Mouse (Mus musculus) liver, embryonic 13.5 days (tissue): ENCODE data around the gene Angptl6. TPM values are rescaled to one million over a fixed set of nuclear protein-coding genes. Genes with fewer than 3 reads are reported as not detected.

Experiments
- ATAC-seq: fragments of 200-750 bp; cut with Nextera tagmentation; 2 replicates; pipeline ENCODE4 v1.8.0; 2017; ENCODE audit warnings: low read depth, mild to moderate bottlenecking, moderate number of reproducible peaks, moderate library complexity
- DNase-seq: peaks from one replicate; pipeline ENCODE4 v3.0.0; 2022
- H3K27ac ChIP-seq: fragments of 300-500 bp; sonication (generic); 2 replicates; pipeline ENCODE4 v1.5.1; 2015; ENCODE audit warnings: moderate library complexity, mild to moderate bottlenecking, inconsistent platforms
- H3K27me3 ChIP-seq: fragments of 300-500 bp; sonication (generic); 2 replicates; pipeline ENCODE4 v1.6.1; 2015; ENCODE audit warnings: mild to moderate bottlenecking, inconsistent platforms
- H3K36me3 ChIP-seq: fragments of 300-500 bp; sonication (generic); 2 replicates; pipeline ENCODE4 v1.6.1; 2015; ENCODE audit warnings: mild to moderate bottlenecking, inconsistent platforms
- H3K4me1 ChIP-seq: fragments of 300-500 bp; sonication (generic); replicated peaks from 2 replicates; pipeline ENCODE4 v1.6.1; 2015; ENCODE audit warnings: inconsistent platforms
- H3K4me2 ChIP-seq: fragments of 300-500 bp; sonication (generic); 2 replicates; pipeline ENCODE4 v1.6.1; 2015; ENCODE audit warnings: inconsistent platforms, mild to moderate bottlenecking, moderate library complexity
- H3K4me3 ChIP-seq: fragments of 300-500 bp; sonication (generic); replicated peaks from 2 replicates; pipeline ENCODE4 v1.5.1; 2015; ENCODE audit warnings: mild to moderate bottlenecking, inconsistent platforms
- H3K9ac ChIP-seq: fragments of 300-500 bp; sonication (generic); 2 replicates; pipeline ENCODE4 v1.6.1; 2015; ENCODE audit warnings: mild to moderate bottlenecking, inconsistent platforms
- H3K9me3 ChIP-seq: fragments of 300-500 bp; sonication (generic); replicated peaks from 2 replicates; pipeline ENCODE4 v1.6.1; 2016; ENCODE audit warnings: inconsistent platforms
- WGBS: fragments of 180-500 bp; shearing (Covaris S2); methylation state at CpG from one replicate; pipeline ENCODE4 v1.1.7; 2015; ENCODE audit not compliant: insufficient replicate concordance; 5-methylcytosine and 5-hydroxymethylcytosine counted together
- polyA plus RNA-seq: library from polyadenylated mRNA; unstranded; fragments of >200 nt; fragmentation: Nextera tagmentation; extraction: Ambion mirVana; gene quantifications from 2 replicates; pipeline ENCODE4 v1.2.1, GENCODE M21; 2015

Angptl6 gene
- polyA plus RNA-seq, 1 experiment from 2014 or later, result 10.1 TPM

DNA sequence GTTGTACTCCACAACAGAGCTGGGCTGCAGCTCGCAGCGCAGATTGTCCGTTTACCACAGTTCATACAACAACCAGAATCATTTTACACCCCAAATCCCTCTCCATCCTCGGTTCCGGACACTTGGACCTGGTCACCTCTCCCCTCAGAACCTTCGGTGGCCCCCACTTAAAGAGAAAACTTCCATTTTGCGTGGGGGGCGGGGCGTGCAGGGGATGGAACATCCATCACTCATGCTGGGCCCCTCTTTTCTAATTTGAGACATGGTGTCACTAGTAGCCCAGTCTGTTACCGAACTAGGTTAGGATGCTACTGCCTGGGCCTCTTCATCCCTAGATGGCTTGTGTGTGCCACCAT is 839 bp downstream of the Angptl6 start:
- Histone ChIP-seq H3K9me3 (no peaks in the 10 kb centered on the region), H3K9ac (peak overlapping the region; percentile 80), H3K27me3 (no peaks in the 10 kb centered on the region), H3K4me1 (peaks cover 29% of the 10 kb centered on the region), H3K4me2 (peak overlapping the region; percentile 88), H3K4me3 (peak overlapping the region; percentile 60), H3K27ac (peak overlapping the region; percentile 90), H3K36me3 (peaks cover 2% of the 10 kb centered on the region)
- 19% methylated on average over 10 of the region's 10 CpGs for WGBS
- DNase-seq (no peak), ATAC-seq (no peak)

DNA sequence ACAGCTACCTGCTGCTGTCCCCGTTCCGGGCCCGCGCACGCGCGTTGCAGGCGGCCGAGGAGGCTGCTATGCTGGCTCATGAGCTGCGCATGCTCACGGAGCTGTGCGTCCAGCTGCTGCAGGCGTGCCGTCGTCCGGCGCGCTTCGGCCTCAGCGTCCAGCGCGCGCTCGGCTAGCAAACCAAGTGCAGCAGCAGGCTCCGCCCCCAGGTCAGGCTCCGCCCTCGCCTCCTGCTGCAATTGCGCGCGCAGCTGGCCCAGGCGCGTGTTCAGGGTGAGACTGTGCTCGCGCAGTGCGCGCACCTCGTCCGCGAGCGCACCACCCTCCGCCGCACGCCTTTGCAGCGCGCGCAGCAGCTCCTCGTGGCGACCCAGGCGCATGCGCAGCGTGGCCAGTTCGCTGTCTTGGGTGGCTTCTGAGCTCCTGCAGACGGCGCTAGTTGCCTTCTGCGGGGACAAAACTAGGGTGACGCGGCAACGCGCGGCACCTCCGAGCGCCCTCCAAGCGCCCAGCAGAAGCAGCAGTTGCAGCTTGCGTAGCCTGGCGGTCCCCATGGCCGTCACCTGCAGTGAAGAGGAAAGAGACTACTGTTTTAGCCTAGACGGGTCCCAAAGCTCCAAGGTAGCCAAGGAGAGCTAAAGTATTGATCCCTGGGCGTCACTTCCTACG is 1.4 kb downstream of the Angptl6 start:
- peak; percentile 94 for ATAC-seq
- H3K4me2 ChIP-seq, result peak overlapping the region; percentile 88
- under 1% methylated on average over 69 of the region's 69 CpGs for WGBS

DNA sequence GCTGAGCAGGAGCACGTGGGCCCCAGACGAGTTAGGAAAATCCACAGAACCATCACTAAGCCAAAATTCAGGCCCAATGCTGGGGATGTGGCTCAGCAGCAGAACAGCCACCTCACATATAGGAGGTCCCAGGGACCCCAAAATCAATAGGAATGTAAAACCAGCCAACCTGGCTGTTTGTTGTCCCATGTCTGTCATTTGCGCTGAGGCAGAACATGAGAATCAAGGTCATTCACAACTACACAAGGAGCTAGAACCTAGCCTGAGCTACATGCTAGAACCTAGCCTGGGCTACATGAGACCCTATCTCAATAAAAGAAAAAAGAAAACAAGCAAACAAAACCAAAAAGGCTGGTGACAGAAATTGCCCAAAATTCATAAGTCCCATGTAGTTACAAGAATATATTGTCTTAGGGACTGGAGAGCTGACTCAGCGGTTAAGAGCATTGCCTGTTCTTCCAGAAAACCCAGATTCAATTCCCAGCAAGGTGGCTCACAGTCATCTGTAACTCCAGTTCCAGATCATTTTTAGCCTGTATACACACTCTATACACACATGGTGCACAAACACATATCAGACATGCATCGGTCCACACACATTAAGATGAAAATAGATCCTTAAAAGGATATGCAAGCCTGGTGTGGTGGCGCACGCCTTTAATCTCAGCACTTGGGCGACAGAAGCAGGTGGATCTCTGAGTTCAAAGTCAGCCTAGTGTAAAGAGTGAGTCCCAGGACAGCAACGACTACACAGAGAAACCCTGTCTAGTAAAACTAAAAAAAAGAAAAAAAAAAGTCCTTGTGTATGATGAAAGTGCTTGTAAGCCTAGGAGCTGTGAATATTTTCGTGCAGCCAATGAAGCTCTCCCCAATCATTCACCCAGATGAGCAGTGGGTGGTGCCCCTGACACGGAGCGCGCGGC is 2.1 kb downstream of the Angptl6 start:
- no peak for ATAC-seq
- 30% methylated on average over 14 of the region's 14 CpGs for WGBS

More for the DNA sequence above, 1.4 kb downstream of the Angptl6 start:
- H3K27me3 ChIP-seq, result no peaks in the 10 kb centered on the region
- no peaks in the 10 kb centered on the region for H3K9me3 ChIP-seq
- peak overlapping the region; percentile 60 for H3K4me3 ChIP-seq
- peak; percentile 99 for DNase-seq
- H3K36me3 ChIP-seq, result peaks cover 5% of the 10 kb centered on the region
- H3K27ac ChIP-seq, result peak overlapping the region; percentile 90
- peaks cover 29% of the 10 kb centered on the region for H3K4me1 ChIP-seq
- peak overlapping the region; percentile 80 for H3K9ac ChIP-seq

GRCm38 (mm10) chr9:20876318-20877117 is 3.0 kb downstream of the Angptl6 start:
- peaks cover 5% of the 10 kb centered on the region for H3K36me3 ChIP-seq
- WGBS, result 60% methylated on average over 8 of the region's 9 CpGs
- no peak overlapping the region for H3K9ac ChIP-seq
- ATAC-seq (no peak), DNase-seq (no peak)
- H3K4me2 ChIP-seq, result no peak overlapping the region
- no peak overlapping the region for H3K27ac ChIP-seq
- H3K9me3 ChIP-seq, result no peaks in the 10 kb centered on the region
- H3K4me3 ChIP-seq, result no peak overlapping the region
- peaks cover 29% of the 10 kb centered on the region for H3K4me1 ChIP-seq
- no peaks in the 10 kb centered on the region for H3K27me3 ChIP-seq

More for the DNA sequence above, 2.1 kb downstream of the Angptl6 start:
- peak overlapping the region; percentile 63 for H3K9ac ChIP-seq
- no peaks in the 10 kb centered on the region for H3K9me3 ChIP-seq
- DNase-seq, result no peak
- H3K27ac ChIP-seq, result peak overlapping the region; percentile 90
- peaks cover 29% of the 10 kb centered on the region for H3K4me1 ChIP-seq
- H3K4me3 ChIP-seq, result peak overlapping the region; percentile 60
- H3K36me3 ChIP-seq, result peaks cover 5% of the 10 kb centered on the region
- peak overlapping the region; percentile 88 for H3K4me2 ChIP-seq
- no peaks in the 10 kb centered on the region for H3K27me3 ChIP-seq

- ATAC-seq (no peak), DNase-seq (no peak)
- Histone ChIP-seq H3K9ac (no peak overlapping the region), H3K27ac (no peak overlapping the region), H3K9me3 (no peaks in the 10 kb centered on the region), H3K4me2 (no peak overlapping the region), H3K4me3 (no peak overlapping the region), H3K36me3 (peaks cover 5% of the 10 kb centered on the region), H3K4me1 (peaks cover 29% of the 10 kb centered on the region), H3K27me3 (no peaks in the 10 kb centered on the region)
- WGBS, result 70% methylated on average over 23 of the region's 23 CpGs
Observed at GRCm38 (mm10) chr9:20875021-20875790, 4.3 kb downstream of the Angptl6 start.

DNA sequence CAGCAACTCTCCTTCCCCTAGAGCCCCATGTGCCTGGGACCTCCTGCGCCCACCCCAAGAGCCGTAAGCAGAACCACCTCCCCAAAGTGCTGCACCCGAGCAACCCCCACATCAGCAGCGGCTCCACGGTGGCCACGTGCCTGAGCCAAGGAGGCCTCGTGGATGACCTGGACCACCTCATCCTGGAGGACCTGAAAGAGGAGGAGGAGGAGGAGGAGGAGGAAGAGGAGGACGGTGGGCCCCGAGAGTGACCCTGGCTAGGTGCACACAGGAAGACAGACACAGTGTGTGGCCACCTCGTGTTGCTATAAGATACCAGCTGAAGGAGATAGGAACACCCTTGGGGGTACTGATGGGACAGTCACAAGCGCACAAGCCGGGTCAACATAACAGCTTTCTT is 6.0 kb downstream of the Angptl6 start:
- 75% methylated on average over 12 of the region's 12 CpGs for WGBS

DNA sequence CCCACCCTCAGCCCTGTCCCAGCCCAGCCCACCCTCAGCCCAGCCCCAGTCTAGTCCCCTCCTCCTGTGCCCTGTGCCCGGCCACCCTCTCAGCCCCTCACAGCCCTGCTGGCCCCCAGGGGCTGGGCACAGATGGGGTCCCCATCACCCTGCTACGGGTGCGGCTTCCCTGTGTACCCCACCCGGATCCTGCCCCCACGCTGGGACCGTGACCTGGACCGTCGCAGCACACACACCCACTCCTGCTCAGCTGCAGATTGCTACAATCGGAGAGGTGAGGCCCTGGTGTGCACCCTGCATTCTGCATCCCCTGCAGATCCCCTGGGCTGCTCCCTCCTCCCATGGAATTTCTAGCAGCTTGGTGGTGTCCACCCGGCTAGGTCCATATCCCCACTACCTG is 6.5 kb downstream of the Angptl6 start:
- peaks cover 23% of the 10 kb centered on the region for H3K4me1 ChIP-seq
- DNase-seq, result no peak
- no peak for ATAC-seq
- no peak overlapping the region for H3K4me2 ChIP-seq
- no peak overlapping the region for H3K27ac ChIP-seq
- H3K4me3 ChIP-seq, result no peak overlapping the region
- H3K9me3 ChIP-seq, result no peaks in the 10 kb centered on the region
- H3K27me3 ChIP-seq, result peaks cover 18% of the 10 kb centered on the region
- 72% methylated on average over 10 of the region's 10 CpGs for WGBS
- no peak overlapping the region for H3K9ac ChIP-seq
- H3K36me3 ChIP-seq, result peaks cover 5% of the 10 kb centered on the region

More for the DNA sequence above, 6.0 kb downstream of the Angptl6 start:
- H3K4me2 ChIP-seq, result no peak overlapping the region
- DNase-seq, result no peak
- no peak overlapping the region for H3K27ac ChIP-seq
- H3K9ac ChIP-seq, result no peak overlapping the region
- peaks cover 22% of the 10 kb centered on the region for H3K4me1 ChIP-seq
- peaks cover 5% of the 10 kb centered on the region for H3K36me3 ChIP-seq
- H3K9me3 ChIP-seq, result no peaks in the 10 kb centered on the region
- H3K27me3 ChIP-seq, result peaks cover 14% of the 10 kb centered on the region
- no peak for ATAC-seq
- no peak overlapping the region for H3K4me3 ChIP-seq

DNA sequence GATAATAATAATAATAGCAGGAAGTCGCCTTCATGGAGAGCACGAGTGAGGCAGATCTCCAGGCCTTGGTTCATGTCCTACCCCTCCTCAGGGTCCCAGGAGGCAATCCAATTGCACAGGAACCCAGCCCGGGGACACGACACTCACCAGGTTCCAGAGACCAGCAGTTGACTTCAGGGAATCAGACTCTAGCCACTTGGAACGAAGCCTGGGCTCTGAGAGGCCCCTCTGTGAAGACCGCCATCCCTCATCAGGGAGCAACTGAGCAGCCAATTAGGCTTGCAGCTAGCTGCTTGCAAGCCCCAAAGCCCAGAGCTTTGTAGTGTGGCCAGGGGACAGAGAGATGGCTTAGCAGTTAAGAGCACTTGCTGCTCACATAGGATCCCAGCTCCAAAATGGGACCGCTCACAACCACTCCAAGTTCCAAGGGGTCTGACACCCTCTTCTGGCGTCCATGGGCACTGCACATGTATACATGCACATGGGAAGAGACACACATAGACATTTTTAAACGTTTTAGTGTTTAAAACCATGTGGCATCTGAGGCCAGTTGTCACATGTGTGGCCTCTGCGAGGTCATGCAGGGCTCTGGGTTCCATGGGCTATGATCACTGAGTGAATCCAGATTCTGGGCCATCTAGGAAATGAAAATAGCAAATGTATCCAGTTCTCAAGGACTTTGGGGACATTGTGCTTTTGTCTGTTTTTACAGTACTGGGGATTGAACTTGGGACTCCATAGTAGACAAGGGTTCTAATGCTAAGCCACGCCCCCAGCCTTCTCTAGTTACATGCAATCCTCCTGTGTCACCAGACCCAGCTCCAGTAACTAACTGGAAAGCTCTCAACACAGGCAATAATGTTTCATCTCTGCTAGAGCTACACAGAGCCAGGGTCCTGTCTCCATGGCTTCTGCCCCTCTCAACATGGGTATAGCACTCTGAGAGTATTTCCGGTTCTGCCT is 9.0 kb downstream of the Angptl6 start:
- Histone ChIP-seq H3K27ac (no peak overlapping the region), H3K9me3 (no peaks in the 10 kb centered on the region), H3K36me3 (peaks cover 5% of the 10 kb centered on the region), H3K9ac (no peak overlapping the region), H3K4me1 (peaks cover 12% of the 10 kb centered on the region), H3K4me3 (no peak overlapping the region), H3K4me2 (no peak overlapping the region), H3K27me3 (peaks cover 37% of the 10 kb centered on the region)
- ATAC-seq (no peak), DNase-seq (no peak)
- 68% methylated on average over 12 of the region's 12 CpGs for WGBS

GRCm38 (mm10) chr9:20869246-20869645 is 10.3 kb downstream of the Angptl6 start:
- Histone ChIP-seq H3K4me2 (peak overlapping the region; percentile 72), H3K9ac (peak overlapping the region; percentile 65), H3K36me3 (peaks cover 5% of the 10 kb centered on the region), H3K27ac (no peak overlapping the region), H3K4me1 (peaks cover 12% of the 10 kb centered on the region), H3K4me3 (peak overlapping the region; percentile 63), H3K9me3 (no peaks in the 10 kb centered on the region), H3K27me3 (peaks cover 37% of the 10 kb centered on the region)
- DNase-seq (no peak), ATAC-seq (no peak)
- WGBS, result 4% methylated on average over 19 of the region's 19 CpGs
